Mouse (Mus musculus) olfactory bulb, adult 2 months (tissue): Measurements from ENCODE around the gene Rsph3b. TPM values are rescaled to one million over a fixed set of nuclear protein-coding genes. Genes with fewer than 3 reads are reported as not detected.
A peak's percentile ranks its signal among the peaks of the same experiment; 100 is the strongest.
"Not testable (repeated sequence)": the region's sequence is repeated elsewhere in the genome, so short reads cannot be mapped to it uniquely, and the experiment has no call there.

Source experiments
- H3K27ac ChIP-seq: fragments of 200-500 bp; 2 replicates; pipeline ENCODE4 v1.5.1; 2012; ENCODE audit warnings: low read depth, low read length; ENCODE audit not compliant: insufficient read depth
- H3K4me1 ChIP-seq: fragments of 200-500 bp; 2 replicates; pipeline ENCODE4 v1.6.1; 2012; ENCODE audit warnings: low read length; ENCODE audit not compliant: control insufficient read depth, insufficient read depth
- H3K4me3 ChIP-seq: fragments of 200-500 bp; 2 replicates; pipeline ENCODE4 v1.5.1; 2012; ENCODE audit warnings: mild to moderate bottlenecking, low read depth, low read length, moderate library complexity; ENCODE audit not compliant: insufficient read depth
- WGBS: fragments of 180-500 bp; shearing (Covaris S2); methylation state at CpG from one replicate; pipeline ENCODE4 v1.1.7; 2018; 5-methylcytosine and 5-hydroxymethylcytosine counted together
- polyA plus RNA-seq: library from polyadenylated mRNA; stranded (reverse); fragments of >200 nt; gene quantifications from 2 replicates; pipeline ENCODE4 v1.2.4, GENCODE M21; 2012; ENCODE audit warnings: low replicate concordance; ENCODE audit not compliant: missing spikeins, insufficient read depth, insufficient read length

Gene Rsph3b
- not detected in 2 replicates for polyA plus RNA-seq

DNA sequence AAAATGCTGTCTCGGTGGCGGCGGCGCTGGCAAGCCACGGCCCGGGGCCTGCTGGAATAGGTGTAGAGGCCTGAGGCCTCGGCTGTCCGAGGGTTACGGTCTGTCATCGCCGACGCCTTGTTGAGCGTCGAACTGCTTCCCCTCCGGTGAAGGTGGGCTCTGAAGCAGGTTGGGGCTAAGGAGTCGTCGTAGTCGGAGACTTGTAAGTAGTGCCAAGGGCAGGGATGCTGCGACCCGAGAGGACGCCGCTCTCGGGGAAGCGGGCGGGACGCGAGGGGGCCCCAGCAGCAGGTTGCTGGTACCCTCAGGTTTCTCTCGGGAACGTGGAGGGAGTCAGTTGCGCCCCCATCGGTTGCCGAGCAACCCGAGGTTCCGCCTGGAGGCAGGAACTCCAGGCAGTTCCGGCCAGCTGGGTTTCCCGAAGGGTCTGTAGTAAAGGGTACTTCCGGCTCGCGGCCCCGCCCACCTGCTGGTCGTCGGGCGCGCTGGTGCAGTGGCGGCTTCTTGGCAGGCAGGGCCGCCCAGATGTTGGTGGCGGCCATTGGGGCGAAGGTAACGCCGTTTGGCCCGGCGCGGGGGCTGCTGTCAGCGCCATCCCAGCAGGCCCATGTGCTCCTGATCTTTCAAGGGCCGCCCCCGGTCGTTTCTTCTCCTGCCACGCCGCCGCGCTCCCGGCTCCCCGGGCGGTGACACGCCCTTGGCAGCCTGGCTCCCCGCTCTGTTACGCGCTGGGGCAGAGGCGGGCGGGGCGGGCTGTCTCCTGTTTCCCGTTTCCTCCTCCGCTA lies at the start of gene Rsph3b:
Gene Rsph3b (minus strand): TSS at position 699 of the 785 bp plus-strand sequence.
- under 1% methylated on average over 73 of the region's 73 CpGs for WGBS
- not testable (repeated sequence) for H3K4me1 ChIP-seq

GRCm38 (mm10) chr17:6997778-6998490 lies 49.5 kb upstream of the Rsph3b start:
- H3K4me1 ChIP-seq, H3K27ac ChIP-seq, H3K4me3 ChIP-seq: not testable (repeated sequence)
- 75% methylated on average over 1 of the region's 7 CpGs for WGBS

More for the DNA sequence above, at the start of gene Rsph3b:
- H3K27ac ChIP-seq = not testable (repeated sequence)
- H3K4me3 ChIP-seq = peak within 1 kb of the TSS; percentile 52

DNA sequence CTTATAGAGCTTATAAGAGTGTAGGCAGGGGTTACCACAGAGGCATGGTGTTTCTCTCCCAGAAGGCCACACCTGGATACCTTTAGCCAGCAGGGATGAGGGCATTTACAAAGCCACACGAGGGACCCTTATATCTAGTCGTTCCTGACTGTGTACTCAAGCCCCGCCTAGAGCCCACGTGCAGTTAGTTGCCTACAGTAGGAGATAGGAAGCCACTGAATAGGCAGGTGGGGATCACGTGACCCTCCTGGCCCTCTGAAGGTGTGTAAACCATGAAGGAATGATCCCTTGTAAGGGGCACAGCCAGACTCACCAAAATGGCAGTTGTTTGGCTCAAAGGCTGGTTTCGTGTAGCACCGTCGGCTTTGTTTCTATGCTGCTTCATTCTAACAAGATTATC lies 48.3 kb upstream of the Rsph3b start:
- H3K4me3 ChIP-seq, H3K27ac ChIP-seq, H3K4me1 ChIP-seq: not testable (repeated sequence)
- 92% methylated on average over 8 of the region's 8 CpGs for WGBS

- not testable (repeated sequence) for H3K4me3 ChIP-seq, H3K27ac ChIP-seq, H3K4me1 ChIP-seq
- WGBS = no CpG with 5 or more reads among the region's 6 CpGs
Measured at GRCm38 (mm10) chr17:6995504-6995903, 47.0 kb upstream of the Rsph3b start.

DNA sequence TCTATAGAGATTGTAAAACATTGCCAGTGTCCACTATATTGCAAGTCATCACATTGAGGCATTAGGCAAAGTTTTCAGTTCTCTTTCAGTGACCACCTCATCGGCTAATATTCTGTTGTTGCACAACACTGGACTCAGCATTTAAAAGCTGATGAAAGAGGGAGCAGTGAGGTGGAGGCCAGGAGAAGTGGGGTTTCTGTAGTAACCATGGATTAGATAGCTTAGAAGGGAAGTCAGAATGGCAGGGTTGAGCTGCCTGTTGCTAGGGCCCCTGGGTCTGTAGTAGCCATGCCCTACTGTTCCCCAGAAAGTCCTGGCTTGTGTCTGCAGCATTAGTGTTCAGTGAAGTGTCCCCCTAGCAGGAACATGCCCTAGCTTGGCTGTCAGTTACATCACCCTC lies 37.6 kb upstream of the Rsph3b start:
- H3K4me1 ChIP-seq, H3K27ac ChIP-seq, H3K4me3 ChIP-seq: not testable (repeated sequence)
- WGBS = 89% methylated on average over 1 of the region's 1 CpGs

DNA sequence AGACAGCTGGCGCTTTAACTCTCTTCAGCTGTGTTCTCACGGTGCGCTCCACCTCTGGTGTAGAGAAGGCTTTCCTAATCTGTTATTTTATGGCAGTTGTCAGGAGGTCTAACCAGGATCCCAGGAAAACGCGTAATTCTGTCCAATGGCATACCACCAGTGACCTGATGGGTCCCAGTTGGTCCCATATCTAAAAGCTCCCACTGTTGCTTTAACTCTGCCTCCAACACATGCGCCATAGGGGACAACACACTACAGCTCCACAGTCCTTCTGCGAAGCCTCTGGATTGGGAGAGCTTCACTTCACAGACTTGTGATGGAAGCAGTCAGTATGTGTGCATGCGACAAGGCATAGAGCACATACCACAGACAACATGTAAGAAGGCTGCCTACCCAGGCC lies 31.7 kb upstream of the Rsph3b start:
- not testable (repeated sequence) for H3K27ac ChIP-seq, H3K4me3 ChIP-seq, H3K4me1 ChIP-seq
- WGBS = 97% methylated on average over 5 of the region's 8 CpGs

- H3K4me3 ChIP-seq = peak overlapping the region; percentile 26
Measured at GRCm38 (mm10) chr17:6979380-6979779, 30.9 kb upstream of the Rsph3b start.

GRCm38 (mm10) chr17:6978287-6979248 lies 30.1 kb upstream of the Rsph3b start, which contains the start of gene Gm49721:
TSS of gene Gm49721 (plus strand) at chr17:6978904.
- 4% methylated on average over 58 of the region's 68 CpGs for WGBS
- H3K4me3 ChIP-seq = peak within 1 kb of the TSS; percentile 60
- H3K27ac ChIP-seq, H3K4me1 ChIP-seq: not testable (repeated sequence)

More at GRCm38 (mm10) chr17:6979380-6979779, 30.9 kb upstream of the Rsph3b start:
- 18% methylated on average over 5 of the region's 5 CpGs for WGBS
- not testable (repeated sequence) for H3K4me1 ChIP-seq, H3K27ac ChIP-seq

- 66% methylated on average over 3 of the region's 3 CpGs for WGBS
- H3K4me3 ChIP-seq, H3K4me1 ChIP-seq, H3K27ac ChIP-seq: not testable (repeated sequence)
Measured at GRCm38 (mm10) chr17:6974985-6975384, 26.5 kb upstream of the Rsph3b start.

- not testable (repeated sequence) for H3K4me3 ChIP-seq, H3K27ac ChIP-seq, H3K4me1 ChIP-seq
- 51% methylated on average over 4 of the region's 4 CpGs for WGBS
Measured at GRCm38 (mm10) chr17:6972836-6973396, 24.4 kb upstream of the Rsph3b start.

GRCm38 (mm10) chr17:6971238-6971637 lies 22.8 kb upstream of the Rsph3b start:
- not testable (repeated sequence) for H3K4me1 ChIP-seq, H3K27ac ChIP-seq, H3K4me3 ChIP-seq
- WGBS = 85% methylated on average over 8 of the region's 8 CpGs

GRCm38 (mm10) chr17:6970334-6970733 lies 21.9 kb upstream of the Rsph3b start, which contains the start of gene Rnaset2b:
TSS of gene Rnaset2b (plus strand) at chr17:6970634.
- H3K4me3 ChIP-seq = not testable (repeated sequence)

DNA sequence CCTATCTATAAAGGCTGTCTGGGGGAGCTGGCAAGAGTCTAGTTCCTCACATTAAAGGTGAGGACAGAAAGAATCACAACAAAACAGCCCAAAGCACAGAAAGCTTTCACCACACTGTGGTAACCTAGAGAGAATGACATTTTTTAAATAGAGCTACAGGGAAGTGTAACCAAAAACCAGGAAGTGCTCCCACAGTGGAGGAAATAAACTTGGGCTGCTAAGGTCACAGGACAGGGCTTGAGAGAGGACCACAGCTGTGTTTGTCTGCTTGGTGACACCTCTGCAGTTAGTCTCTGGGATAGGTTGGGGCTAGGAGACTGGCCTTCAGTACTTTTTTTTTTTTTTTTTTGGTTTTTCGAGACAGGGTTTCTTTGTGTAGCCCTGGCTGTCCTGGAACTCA lies 19.2 kb upstream of the Rsph3b start:
- not testable (repeated sequence) for H3K4me3 ChIP-seq, H3K4me1 ChIP-seq, H3K27ac ChIP-seq
- 57% methylated on average over 1 of the region's 1 CpGs for WGBS

More at GRCm38 (mm10) chr17:6970334-6970733, 21.9 kb upstream of the Rsph3b start, which contains the start of gene Rnaset2b:
- WGBS = 100% methylated on average over 1 of the region's 8 CpGs
- not testable (repeated sequence) for H3K4me1 ChIP-seq, H3K27ac ChIP-seq
